Mouse (Mus musculus): ENCODE results near the gene Brd7.

DNA sequence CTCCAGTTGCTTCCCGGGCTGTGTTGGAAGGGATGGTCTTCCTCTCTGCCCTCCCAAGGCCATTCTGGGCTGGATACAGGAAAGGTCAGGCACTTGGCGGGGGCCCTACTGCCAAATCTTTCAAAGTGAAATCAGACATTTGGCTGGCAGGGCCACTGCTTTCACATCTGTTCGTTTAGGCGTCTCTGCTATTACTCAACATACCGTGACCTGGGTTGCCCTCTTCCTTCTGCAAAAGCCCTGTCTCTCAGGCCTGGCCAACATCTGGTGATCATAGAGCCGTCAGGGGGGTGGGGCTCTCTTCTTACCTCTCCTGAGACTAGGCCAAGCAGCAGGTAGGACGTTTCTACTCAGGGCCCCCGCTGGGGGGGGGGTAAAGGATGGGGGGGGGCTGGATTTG is 79.3 kb downstream of the Brd7 start:
- TF ChIP-seq CTCF (conservative IDR thresholded peaks at IDR 0.05; ENCODE audit: low read length) (no peak), NANOG (IDR thresholded peaks at IDR 0.05; ENCODE audit: borderline replicate concordance, low read length) (no peak), POU5F1 (IDR thresholded peaks at IDR 0.05; ENCODE audit: borderline replicate concordance, low read length) (no peak)
